ENCODE assay signal across 30 mouse cellular contexts in the genomic region with DNA sequence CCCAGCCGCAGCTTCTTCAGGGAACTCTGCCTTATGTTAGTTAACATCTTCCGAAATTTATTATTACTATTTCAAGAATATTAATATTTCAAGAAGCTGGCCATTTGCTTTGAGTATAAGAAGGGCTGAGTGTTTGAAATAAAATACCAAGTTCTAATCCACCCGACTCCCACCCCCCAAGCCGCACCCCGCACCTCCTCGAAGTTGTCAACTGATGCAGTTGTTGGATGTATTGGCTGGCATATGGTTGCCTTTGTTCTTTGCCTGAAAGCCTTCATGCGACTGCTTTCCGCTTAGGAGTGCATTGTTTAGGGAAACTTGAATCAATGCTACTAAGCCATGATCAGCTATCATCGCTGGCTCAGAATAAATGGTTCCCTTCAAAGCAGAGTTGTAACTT. TPM values are rescaled to one million over a fixed set of nuclear protein-coding genes. Genes with fewer than 3 reads are reported as not detected.
"Had no signal": no experiment of that assay in that cellular context is flagged by ENCODE, and none has a peak within 500 bp of the region (broad histone marks: within the 10 kb centered on the region; RNA-seq: fewer than 3 reads in every experiment).

No protein-coding gene starts in this region.

- H3K9ac ChIP-seq: intestine, embryonic 15.5 days; liver, embryonic 13.5 days had no signal

- H3K4me2 ChIP-seq: liver, embryonic 13.5 days had no signal

- H3K9me3 ChIP-seq: intestine, embryonic 15.5 days; liver, embryonic 13.5 days had no signal

- H3K36me3 ChIP-seq: intestine, embryonic 15.5 days; liver, embryonic 13.5 days had no signal

- H3K27me3 ChIP-seq: intestine, embryonic 15.5 days; liver, embryonic 13.5 days had no signal

- H3K27ac ChIP-seq: intestine, embryonic 15.5 days; left cerebral cortex, adult 2 months; liver, embryonic 13.5 days had no signal

- H3K4me3 ChIP-seq: intestine, embryonic 15.5 days; left cerebral cortex, adult 2 months; liver, embryonic 13.5 days had no signal

- DNase-seq: kidney, postnatal 25 days; layer of hippocampus, postnatal 36 days; liver, embryonic 13.5 days; lung, adult 2 months; lung, postnatal 14 days; lung, postnatal 4 days; right cerebral cortex, postnatal 25 days; thymus, adult 18-20 months; thymus, postnatal 36 days had no signal

RNA-seq across cellular contexts. Expression of gene Il33, which starts 22.1 kb away (rescaled TPM):
- total RNA-seq: megakaryocyte progenitor cell, adult 5-6 weeks; megakaryocyte-erythroid progenitor cell, adult 5-6 weeks had no signal

RNA-seq across cellular contexts. Expression of gene Trpd52l3, which starts 56.5 kb away (rescaled TPM):
- total RNA-seq: layer of hippocampus, adult 8-10 months; layer of hippocampus, postnatal 10 days; layer of hippocampus, postnatal 36 days; left cerebral cortex, adult 2 months; left cerebral cortex, postnatal 10 days; left cerebral cortex, postnatal 36 days; liver, adult 2 months; megakaryocyte progenitor cell, adult 5-6 weeks; megakaryocyte-erythroid progenitor cell, adult 5-6 weeks had no signal
- polyA plus RNA-seq: intestine, embryonic 15.5 days; kidney, adult 2 months; kidney, embryonic 14.5 days; limb, embryonic 11.5 days; limb, embryonic 14.5 days; liver, adult 2 months; liver, embryonic 13.5 days; liver, embryonic 16.5 days; lung, adult 2 months; lung, embryonic 16.5 days; midbrain, embryonic 16.5 days; neural tube, embryonic 11.5 days; neural tube, embryonic 14.5 days; spleen, adult 2 months; stomach, embryonic 16.5 days; urinary bladder, adult 2 months had no signal
